Mouse (Mus musculus) cerebellum, adult 8-10 months (tissue): ENCODE results near the gene Ppp6r3.
A peak's percentile ranks its signal among the peaks of the same experiment; 100 is the strongest.
"Not testable (repeated sequence)": the region's sequence is repeated elsewhere in the genome, so short reads cannot be mapped to it uniquely, and the experiment has no call there.

Experiments
- DNase-seq: peaks from one replicate; pipeline ENCODE4 v3.0.0; 2022

The Ppp6r3 gene

GRCm38 (mm10) chr19:3575632-3576384 is at the start of gene Ppp6r3:
Gene Ppp6r3 (minus strand): TSS chr19:3575749.
- peak; percentile 98 for DNase-seq

GRCm38 (mm10) chr19:3625111-3625510 is 49.6 kb upstream of the Ppp6r3 start:
- DNase-seq, result no peak

- no peak for DNase-seq
Measured at GRCm38 (mm10) chr19:3623824-3624223, 48.3 kb upstream of the Ppp6r3 start.

GRCm38 (mm10) chr19:3623294-3623693 is 47.7 kb upstream of the Ppp6r3 start:
- DNase-seq, result no peak

GRCm38 (mm10) chr19:3620871-3621270 is 45.3 kb upstream of the Ppp6r3 start:
- DNase-seq, result no peak

GRCm38 (mm10) chr19:3619359-3619758 is 43.8 kb upstream of the Ppp6r3 start:
- no peak for DNase-seq

- DNase-seq, result no peak
Measured at GRCm38 (mm10) chr19:3613991-3614390, 38.4 kb upstream of the Ppp6r3 start.

GRCm38 (mm10) chr19:3612534-3613273 is 37.2 kb upstream of the Ppp6r3 start:
- no peak for DNase-seq

GRCm38 (mm10) chr19:3611730-3612129 is 36.2 kb upstream of the Ppp6r3 start:
- DNase-seq, result no peak

- DNase-seq, result peak; percentile 34
Measured at GRCm38 (mm10) chr19:3610886-3611285, 35.3 kb upstream of the Ppp6r3 start.

- DNase-seq, result no peak
Measured at GRCm38 (mm10) chr19:3609826-3610225, 34.3 kb upstream of the Ppp6r3 start.

- no peak for DNase-seq
Measured at GRCm38 (mm10) chr19:3594316-3594715, 18.8 kb upstream of the Ppp6r3 start.

GRCm38 (mm10) chr19:3593379-3594055 is 18.0 kb upstream of the Ppp6r3 start:
- DNase-seq, result no peak

GRCm38 (mm10) chr19:3589968-3590367 is 14.4 kb upstream of the Ppp6r3 start:
- DNase-seq, result no peak

GRCm38 (mm10) chr19:3589547-3589946 is 14.0 kb upstream of the Ppp6r3 start:
- no peak for DNase-seq

- not testable (repeated sequence) for DNase-seq
Measured at GRCm38 (mm10) chr19:3587729-3588128, 12.2 kb upstream of the Ppp6r3 start.

- DNase-seq, result no peak
Measured at GRCm38 (mm10) chr19:3586540-3586939, 11.0 kb upstream of the Ppp6r3 start.

GRCm38 (mm10) chr19:3586026-3586425 is 10.5 kb upstream of the Ppp6r3 start:
- no peak for DNase-seq

GRCm38 (mm10) chr19:3581326-3581725 is 5.8 kb upstream of the Ppp6r3 start:
- peak; percentile 74 for DNase-seq

GRCm38 (mm10) chr19:3577911-3578290 is 2.4 kb upstream of the Ppp6r3 start:
- no peak for DNase-seq

GRCm38 (mm10) chr19:3577265-3577910 is 1.8 kb upstream of the Ppp6r3 start:
- DNase-seq, result no peak

- DNase-seq, result peak; percentile 38
Measured at GRCm38 (mm10) chr19:3576451-3577264, 1.1 kb upstream of the Ppp6r3 start.
